Mouse (Mus musculus): Measurements from ENCODE around the gene Tmod1. TPM values are rescaled to one million over a fixed set of nuclear protein-coding genes. Genes with fewer than 3 reads are reported as not detected.

Gene Tmod1
- polyA plus RNA-seq, 1 experiment from 2014 or later: 11.4 TPM

DNA sequence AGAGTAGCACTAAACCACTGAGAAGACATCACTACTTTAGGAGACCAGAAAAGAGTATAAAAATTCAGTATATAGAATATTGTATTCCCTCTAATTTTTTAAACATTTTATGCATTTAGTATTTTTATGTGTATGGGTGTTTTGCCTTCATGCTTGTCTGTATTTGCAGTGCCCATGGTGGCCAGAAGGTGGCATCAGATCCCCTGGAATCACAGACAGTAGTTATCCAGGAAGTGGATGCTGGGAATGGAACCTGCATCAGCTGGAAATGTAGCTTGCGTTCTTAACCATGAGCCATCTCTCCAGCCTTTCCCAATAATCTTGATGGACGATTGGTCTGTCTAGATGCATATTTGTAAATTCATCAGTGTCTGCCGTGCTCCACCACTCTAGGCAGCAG, 91.5 kb downstream of the Tmod1 start:
- Histone ChIP-seq H3K27ac (ENCODE audit: low read length) (no peak overlapping the region), H3K4me1 (replicated peaks; ENCODE audit: control insufficient read depth, insufficient read depth, low read length) (no peaks in the 10 kb centered on the region), H3K27me3 (ENCODE audit: control insufficient read depth, insufficient read depth, low read depth, low read length) (no peaks in the 10 kb centered on the region), H3K36me3 (ENCODE audit: control insufficient read depth, insufficient read depth, low read length) (peaks cover 38% of the 10 kb centered on the region), H3K4me2 (ENCODE audit: low read depth, low read length) (no peak overlapping the region), H3K9ac (ENCODE audit: low read length) (no peak overlapping the region), H3K4me3 (ENCODE audit: low read length) (no peak overlapping the region), H3K9me3 (ENCODE audit: control insufficient read depth, low read length) (no peaks in the 10 kb centered on the region)
- 64% methylated on average over 3 of the region's 3 CpGs for WGBS
- no peak for ATAC-seq (ENCODE audit: low read depth)

DNA sequence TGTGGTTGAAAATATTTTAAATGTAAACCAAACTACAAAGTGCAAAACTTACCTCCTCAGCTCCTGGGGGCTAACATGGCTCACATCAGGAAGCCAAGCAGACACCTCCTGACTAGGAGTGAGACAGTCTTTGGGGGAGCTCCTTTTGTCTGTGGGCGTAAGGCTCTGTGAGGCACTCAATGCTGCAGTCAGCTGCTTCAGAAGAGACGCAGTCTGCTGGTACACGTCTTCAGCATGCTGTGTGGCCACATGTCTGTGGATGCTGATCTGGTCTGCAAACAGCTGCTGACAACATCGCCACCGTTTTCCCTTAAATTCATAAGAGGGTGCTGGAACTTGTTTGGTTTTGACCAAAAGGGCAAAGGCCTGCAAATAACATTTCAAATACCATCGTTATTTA, 93.1 kb downstream of the Tmod1 start:
- Histone ChIP-seq H3K4me3 (ENCODE audit: low read length) (no peak overlapping the region), H3K4me2 (ENCODE audit: low read depth, low read length) (no peak overlapping the region), H3K27me3 (ENCODE audit: control insufficient read depth, insufficient read depth, low read depth, low read length) (no peaks in the 10 kb centered on the region), H3K27ac (ENCODE audit: low read length) (no peak overlapping the region), H3K9me3 (ENCODE audit: control insufficient read depth, low read length) (no peaks in the 10 kb centered on the region), H3K36me3 (ENCODE audit: control insufficient read depth, insufficient read depth, low read length) (peaks cover 29% of the 10 kb centered on the region), H3K9ac (ENCODE audit: low read length) (no peak overlapping the region), H3K4me1 (replicated peaks; ENCODE audit: control insufficient read depth, insufficient read depth, low read length) (peaks cover under 1% of the 10 kb centered on the region; the same call in 1 of the 2 replicates)
- WGBS: 87% methylated on average over 6 of the region's 6 CpGs
- no peak for ATAC-seq (ENCODE audit: low read depth)

DNA sequence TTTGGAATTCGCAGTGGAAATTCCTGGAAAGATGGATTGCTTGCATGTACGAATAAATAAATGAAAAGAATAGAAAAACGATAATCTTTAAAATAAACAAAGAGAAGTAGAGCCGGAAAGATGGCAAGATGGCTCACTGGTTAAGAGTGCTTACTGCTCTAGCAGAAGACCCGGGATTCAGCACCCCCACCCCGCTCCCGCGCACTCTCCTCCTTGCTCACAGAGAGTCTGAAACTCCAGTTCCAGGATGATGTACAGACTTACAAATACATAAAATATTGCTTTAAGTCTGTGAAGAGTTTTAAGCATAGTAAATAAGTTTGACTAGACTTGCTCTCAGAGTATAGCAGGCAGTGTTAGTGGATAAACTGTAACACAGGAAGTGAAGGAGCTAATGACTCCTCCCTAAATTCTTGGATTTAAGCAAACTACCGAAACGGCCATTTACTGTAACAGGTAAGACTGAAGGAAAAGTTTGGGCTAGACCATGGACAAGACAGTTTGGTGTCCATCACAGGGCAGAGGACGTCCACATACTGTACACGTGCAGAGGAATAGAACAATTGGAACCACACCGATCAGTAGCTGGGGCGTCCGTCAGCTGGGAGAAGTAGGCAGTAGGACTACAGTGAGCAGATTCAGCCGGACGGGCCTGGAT, 99.0 kb downstream of the Tmod1 start:
- Histone ChIP-seq H3K27ac (ENCODE audit: low read length) (peak overlapping the region; percentile 99), H3K9me3 (ENCODE audit: control insufficient read depth, low read length) (no peaks in the 10 kb centered on the region), H3K27me3 (ENCODE audit: control insufficient read depth, insufficient read depth, low read depth, low read length) (no peaks in the 10 kb centered on the region), H3K36me3 (ENCODE audit: control insufficient read depth, insufficient read depth, low read length) (peaks cover 5% of the 10 kb centered on the region; the same call in 1 of the 2 replicates), H3K9ac (ENCODE audit: low read length) (peak overlapping the region; percentile 92), H3K4me2 (ENCODE audit: low read depth, low read length) (peak overlapping the region; percentile 89), H3K4me3 (ENCODE audit: low read length) (peak overlapping the region; percentile 94), H3K4me1 (replicated peaks; ENCODE audit: control insufficient read depth, insufficient read depth, low read length) (peaks cover 16% of the 10 kb centered on the region)
- peak; percentile 74 for ATAC-seq (ENCODE audit: low read depth)
- WGBS: 3% methylated on average over 17 of the region's 17 CpGs

DNA sequence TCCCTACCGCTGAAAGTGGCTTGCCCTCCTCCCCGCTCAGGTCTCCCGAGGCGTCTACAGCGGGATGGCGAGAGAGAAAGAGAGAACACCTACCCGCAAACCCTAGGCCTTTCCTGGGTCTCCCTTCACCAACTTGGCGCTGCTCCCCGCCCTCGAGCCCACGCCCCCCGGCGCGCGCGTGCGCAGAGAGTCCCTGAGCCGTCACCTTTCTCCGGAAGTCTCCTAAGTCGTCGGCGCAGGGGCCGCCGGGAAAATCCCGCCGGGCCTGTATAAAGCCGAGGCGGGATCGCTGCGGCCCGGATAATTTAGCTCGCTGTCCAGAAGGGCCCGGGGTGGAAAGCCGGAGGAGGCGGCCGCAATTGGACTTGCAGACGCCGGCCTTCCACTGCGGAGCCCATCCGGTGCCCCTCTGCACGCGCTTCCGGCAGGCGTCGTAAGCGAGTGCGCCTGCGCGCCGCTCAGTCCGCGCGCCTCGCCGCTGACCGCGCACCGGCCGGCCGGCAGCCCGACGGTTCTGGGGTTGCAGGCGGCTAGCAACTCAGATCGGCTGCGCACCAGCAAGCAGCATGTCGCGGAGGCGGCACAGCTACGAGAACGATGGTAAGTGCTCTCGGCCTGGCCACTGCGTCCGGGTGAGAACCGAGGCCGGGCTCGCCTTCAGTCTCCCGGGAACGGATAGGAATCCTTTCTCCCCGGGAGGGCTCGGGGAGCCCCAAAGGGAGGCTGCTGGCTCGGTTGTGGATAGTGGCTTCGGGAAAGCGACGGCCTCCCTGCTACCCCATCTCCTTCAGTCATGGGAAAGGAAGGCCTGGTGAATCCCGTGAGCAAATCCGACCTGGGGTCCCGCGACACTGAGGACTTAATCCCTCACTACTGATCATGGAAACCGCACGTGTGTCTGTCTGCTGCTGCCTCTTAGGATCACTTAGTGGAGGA, 99.8 kb downstream of the Tmod1 start, which contains the start of the genes Ncbp1 and Tstd2:
TSS of gene Ncbp1 (plus strand) at position 327 of the 936 bp plus-strand sequence.
TSS of gene Tstd2 (minus strand) at position 408 of the 936 bp plus-strand sequence.
- under 1% methylated on average over 79 of the region's 90 CpGs for WGBS
- peak within 1 kb of the TSS; percentile 92 for H3K9ac ChIP-seq (ENCODE audit: low read length)
- H3K9me3 ChIP-seq (ENCODE audit: control insufficient read depth, low read length): no peaks in the 10 kb centered on the region
- peak within 1 kb of the TSS; percentile 99 for H3K27ac ChIP-seq (ENCODE audit: low read length)
- peak within 1 kb of the TSS; percentile 94 for H3K4me3 ChIP-seq (ENCODE audit: low read length)
- peaks cover 5% of the 10 kb centered on the region; the same call in 1 of the 2 replicates for H3K36me3 ChIP-seq (ENCODE audit: control insufficient read depth, insufficient read depth, low read length)
- H3K4me1 ChIP-seq (replicated peaks; ENCODE audit: control insufficient read depth, insufficient read depth, low read length): peaks cover 16% of the 10 kb centered on the region
- peak; percentile 94 for ATAC-seq (ENCODE audit: low read depth)
- H3K27me3 ChIP-seq (ENCODE audit: control insufficient read depth, insufficient read depth, low read depth, low read length): no peaks in the 10 kb centered on the region
- peak within 1 kb of the TSS; percentile 89 for H3K4me2 ChIP-seq (ENCODE audit: low read depth, low read length)

DNA sequence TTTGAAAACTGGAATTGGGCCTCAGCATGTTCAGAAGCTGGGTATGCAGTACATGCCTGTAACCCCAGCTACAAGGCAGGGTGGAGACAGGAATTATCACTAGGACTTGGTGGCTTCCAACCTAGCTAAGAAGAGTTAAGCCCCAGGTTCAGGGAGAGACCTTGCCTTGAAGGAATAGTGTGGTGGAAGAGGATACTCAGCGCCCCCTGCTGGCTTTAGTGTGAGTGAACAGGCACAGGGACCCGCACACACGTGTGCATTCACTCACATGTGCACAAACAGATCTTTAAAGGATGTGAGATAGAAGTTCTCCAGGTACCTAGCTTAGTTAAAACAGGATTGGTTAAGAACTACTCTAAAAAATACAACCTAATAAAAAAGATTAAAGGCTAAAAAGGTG, 105.6 kb downstream of the Tmod1 start:
- 62% methylated on average over 3 of the region's 3 CpGs for WGBS
- no peak for ATAC-seq (ENCODE audit: low read depth)

DNA sequence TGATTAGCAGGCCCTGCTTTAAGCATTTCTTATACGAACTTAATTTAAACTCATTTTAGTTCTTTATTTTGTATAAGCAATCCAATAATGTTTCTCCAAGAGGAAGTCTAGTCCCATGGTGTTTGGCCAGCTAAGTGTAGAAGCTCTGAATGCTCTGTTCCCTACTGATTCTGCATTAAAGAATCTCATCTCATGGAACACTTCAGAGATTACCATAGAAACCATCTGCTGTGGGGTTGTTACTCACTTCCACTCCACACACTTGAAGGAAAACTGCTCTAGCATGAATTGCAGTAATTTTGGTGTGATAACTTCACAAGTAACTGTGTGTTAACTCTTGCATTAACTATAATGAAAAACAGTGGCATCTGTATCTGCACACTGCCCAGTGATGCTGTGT, 108.1 kb downstream of the Tmod1 start:
- no peak for ATAC-seq (ENCODE audit: low read depth)
- whole genome bisulfite sequencing: 97% methylated on average over 1 of the region's 1 CpGs
- H3K36me3 ChIP-seq (ENCODE audit: control insufficient read depth, insufficient read depth, low read length): peaks cover 12% of the 10 kb centered on the region
- no peak overlapping the region for H3K4me3 ChIP-seq (ENCODE audit: low read length)
- no peaks in the 10 kb centered on the region for H3K4me1 ChIP-seq (replicated peaks; ENCODE audit: control insufficient read depth, insufficient read depth, low read length)
- H3K4me2 ChIP-seq (ENCODE audit: low read depth, low read length): no peak overlapping the region
- no peak overlapping the region for H3K27ac ChIP-seq (ENCODE audit: low read length)
- H3K27me3 ChIP-seq (ENCODE audit: control insufficient read depth, insufficient read depth, low read depth, low read length): no peaks in the 10 kb centered on the region
- H3K9ac ChIP-seq (ENCODE audit: low read length): no peak overlapping the region
- no peaks in the 10 kb centered on the region for H3K9me3 ChIP-seq (ENCODE audit: control insufficient read depth, low read length)

More for the DNA sequence above, 105.6 kb downstream of the Tmod1 start:
- H3K4me3 ChIP-seq (ENCODE audit: low read length): no peak overlapping the region
- H3K9me3 ChIP-seq (ENCODE audit: control insufficient read depth, low read length): no peaks in the 10 kb centered on the region
- no peaks in the 10 kb centered on the region for H3K27me3 ChIP-seq (ENCODE audit: control insufficient read depth, insufficient read depth, low read depth, low read length)
- H3K36me3 ChIP-seq (ENCODE audit: control insufficient read depth, insufficient read depth, low read length): no peaks in the 10 kb centered on the region; the same call in none of the 2 replicates
- H3K4me2 ChIP-seq (ENCODE audit: low read depth, low read length): no peak overlapping the region
- H3K9ac ChIP-seq (ENCODE audit: low read length): no peak overlapping the region
- peaks cover 9% of the 10 kb centered on the region for H3K4me1 ChIP-seq (replicated peaks; ENCODE audit: control insufficient read depth, insufficient read depth, low read length)
- H3K27ac ChIP-seq (ENCODE audit: low read length): no peak overlapping the region

DNA sequence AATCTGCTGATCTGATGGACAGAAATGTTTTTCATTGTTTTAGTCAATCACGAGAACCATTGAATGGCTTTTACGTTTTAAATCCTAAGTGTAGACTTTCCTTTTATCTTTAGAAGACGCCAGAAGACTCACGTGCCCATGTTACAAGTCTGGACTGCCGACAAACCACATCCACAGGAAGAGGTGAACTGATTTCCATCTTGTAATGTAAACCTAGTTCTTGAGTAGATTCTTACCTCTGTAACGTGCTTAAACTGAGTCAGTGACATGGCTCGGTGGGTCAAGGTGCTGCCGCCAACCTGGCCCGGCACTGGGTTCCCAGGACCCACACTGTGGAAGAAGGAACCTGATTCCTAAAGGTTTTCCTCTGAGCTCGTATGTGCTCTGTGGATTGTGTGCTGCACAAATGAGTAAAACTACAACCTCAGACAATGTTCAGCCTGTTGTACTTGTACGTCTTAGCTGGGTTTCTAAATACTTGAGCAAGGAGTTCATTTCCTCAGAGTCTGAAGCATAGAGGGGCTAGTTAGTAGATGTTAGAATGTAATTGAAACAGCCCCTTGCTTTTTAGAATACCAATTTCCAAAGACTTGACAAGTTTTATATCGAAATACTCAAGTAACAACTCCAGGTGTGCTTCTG, 113.3 kb downstream of the Tmod1 start:
- no peak overlapping the region for H3K27ac ChIP-seq (ENCODE audit: low read length)
- WGBS: 89% methylated on average over 12 of the region's 12 CpGs
- ATAC-seq (ENCODE audit: low read depth): no peak
- H3K4me1 ChIP-seq (replicated peaks; ENCODE audit: control insufficient read depth, insufficient read depth, low read length): no peaks in the 10 kb centered on the region
- no peaks in the 10 kb centered on the region for H3K9me3 ChIP-seq (ENCODE audit: control insufficient read depth, low read length)
- H3K36me3 ChIP-seq (ENCODE audit: control insufficient read depth, insufficient read depth, low read length): peaks cover 44% of the 10 kb centered on the region
- no peak overlapping the region for H3K4me2 ChIP-seq (ENCODE audit: low read depth, low read length)
- H3K4me3 ChIP-seq (ENCODE audit: low read length): no peak overlapping the region
- no peaks in the 10 kb centered on the region for H3K27me3 ChIP-seq (ENCODE audit: control insufficient read depth, insufficient read depth, low read depth, low read length)
- no peak overlapping the region for H3K9ac ChIP-seq (ENCODE audit: low read length)

DNA sequence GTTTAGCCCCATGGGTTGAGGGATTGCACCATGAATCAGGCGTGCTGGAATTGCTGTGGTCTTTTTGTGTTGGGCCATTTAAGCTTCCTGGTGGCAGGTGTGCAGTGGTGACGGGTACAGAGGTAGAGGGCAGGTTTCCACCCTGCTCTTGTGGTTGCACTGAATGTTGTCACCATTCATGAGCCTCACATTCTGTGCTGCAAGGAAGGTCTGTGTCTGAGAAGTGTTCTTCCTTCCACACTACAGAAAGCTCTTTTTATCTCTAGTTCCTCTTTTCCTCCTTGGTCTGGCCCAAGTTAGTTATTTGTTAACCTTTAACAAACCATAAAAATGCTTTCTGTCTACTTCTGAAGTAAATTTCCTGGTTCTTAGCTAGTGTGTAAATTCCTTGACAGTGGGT, 125.3 kb downstream of the Tmod1 start:
- 88% methylated on average over 2 of the region's 2 CpGs for WGBS
- no peaks in the 10 kb centered on the region for H3K9me3 ChIP-seq (ENCODE audit: control insufficient read depth, low read length)
- ATAC-seq (ENCODE audit: low read depth): no peak
- no peak overlapping the region for H3K27ac ChIP-seq (ENCODE audit: low read length)
- peaks cover 39% of the 10 kb centered on the region for H3K36me3 ChIP-seq (ENCODE audit: control insufficient read depth, insufficient read depth, low read length)
- no peak overlapping the region for H3K4me2 ChIP-seq (ENCODE audit: low read depth, low read length)
- H3K27me3 ChIP-seq (ENCODE audit: control insufficient read depth, insufficient read depth, low read depth, low read length): no peaks in the 10 kb centered on the region
- no peak overlapping the region for H3K9ac ChIP-seq (ENCODE audit: low read length)
- H3K4me1 ChIP-seq (replicated peaks; ENCODE audit: control insufficient read depth, insufficient read depth, low read length): no peaks in the 10 kb centered on the region
- no peak overlapping the region for H3K4me3 ChIP-seq (ENCODE audit: low read length)

All from lung, embryonic 16.5 days (tissue).